Comparison of ENCODE assay signal across 10 mouse cellular contexts in genomic region chr15:99094631-99095270, GRCm38 (mm10). TPM values are rescaled to one million over a fixed set of nuclear protein-coding genes. Genes with fewer than 3 reads are reported as not detected.
DNase-seq lines count a peak whose midpoint lies in the region; ATAC-seq and TF ChIP-seq lines count a peak whose summit lies in the region.
"Had no signal": no experiment of that assay in that cellular context is flagged by ENCODE, and none has a peak within 500 bp of the region (broad histone marks: within the 10 kb centered on the region; RNA-seq: fewer than 3 reads in every experiment).

No protein-coding gene starts in this region.

- H3K9ac ChIP-seq in heart, postnatal 0 days (replicated peaks; ENCODE audit: low read depth, low read length) = no peak overlapping the region
- no peak overlapping the region for H3K9ac ChIP-seq in limb, embryonic 14.5 days (ENCODE audit: low read depth, low read length, severe bottlenecking)

- TF ChIP-seq CTCF in heart, postnatal 0 days (IDR thresholded peaks at IDR 0.05; ENCODE audit: low read depth) = no peak

- H3K27ac ChIP-seq in heart, postnatal 0 days (ENCODE audit: low read depth) = no peak overlapping the region
- H3K27ac ChIP-seq in forebrain, embryonic 10.5 days = no peak overlapping the region
- H3K27ac ChIP-seq in limb, embryonic 14.5 days (replicated peaks; ENCODE audit: low read depth, low read length) = no peak overlapping the region

- peaks cover 93% of the 10 kb centered on the region for H3K27me3 ChIP-seq in heart, postnatal 0 days (ENCODE audit: control insufficient read depth, insufficient read depth, low read length)
- peaks cover 98% of the 10 kb centered on the region for H3K27me3 ChIP-seq in forebrain, embryonic 10.5 days (ENCODE audit: poor library complexity, severe bottlenecking)
- peaks cover 95% of the 10 kb centered on the region for H3K27me3 ChIP-seq in limb, embryonic 14.5 days (ENCODE audit: control insufficient read depth, insufficient read depth, low read length)
- H3K27me3 ChIP-seq: CH12.LX had no signal

- H3K4me3 ChIP-seq in heart, postnatal 0 days (ENCODE audit: low read depth, low read length) = peak overlapping the region; percentile 1; the same call in 1 of the 2 replicates
- H3K4me3 ChIP-seq in forebrain, embryonic 10.5 days = peak overlapping the region; percentile 28
- peak overlapping the region; percentile 10 for H3K4me3 ChIP-seq in limb, embryonic 14.5 days (replicated peaks; ENCODE audit: low read length)

- H3K9me3 ChIP-seq in heart, postnatal 0 days (replicated peaks; ENCODE audit: control insufficient read depth, low read length) = no peaks in the 10 kb centered on the region
- H3K9me3 ChIP-seq in forebrain, embryonic 10.5 days = no peaks in the 10 kb centered on the region
- no peaks in the 10 kb centered on the region for H3K9me3 ChIP-seq in limb, embryonic 14.5 days (ENCODE audit: control insufficient read depth, low read length)

- no peak for TF ChIP-seq POLR2A in limb, embryonic 14.5 days (IDR thresholded peaks at IDR 0.05; ENCODE audit: borderline replicate concordance, extremely low read depth, insufficient read depth, insufficient read length)

- ATAC-seq in heart, postnatal 0 days (ENCODE audit: insufficient read depth, low read depth) = no peak
- ATAC-seq in limb, embryonic 14.5 days (ENCODE audit: low FRiP score, low read depth) = peak; percentile 21; the same call in 1 of the 2 replicates

- WGBS in heart, postnatal 0 days = 4% methylated on average over 27 of the region's 27 CpGs
- WGBS in forebrain, embryonic 10.5 days = 1% methylated on average over 27 of the region's 27 CpGs
- WGBS in limb, embryonic 14.5 days = 2% methylated on average over 27 of the region's 27 CpGs

- no peaks in the 10 kb centered on the region for H3K36me3 ChIP-seq in heart, postnatal 0 days (replicated peaks; ENCODE audit: control insufficient read depth, insufficient read depth, low read length)
- H3K36me3 ChIP-seq in forebrain, embryonic 10.5 days (replicated peaks) = no peaks in the 10 kb centered on the region
- H3K36me3 ChIP-seq in limb, embryonic 14.5 days (ENCODE audit: control insufficient read depth, insufficient read depth, low read length) = no peaks in the 10 kb centered on the region

- no peak for TF ChIP-seq EP300 in heart, postnatal 0 days (IDR thresholded peaks at IDR 0.05; ENCODE audit: low read depth)

- peaks cover 24% of the 10 kb centered on the region for H3K4me1 ChIP-seq in heart, postnatal 0 days (ENCODE audit: control insufficient read depth, insufficient read depth)
- H3K4me1 ChIP-seq in forebrain, embryonic 10.5 days = peaks cover 79% of the 10 kb centered on the region
- H3K4me1 ChIP-seq in limb, embryonic 14.5 days (ENCODE audit: control insufficient read depth, insufficient read depth, low read length) = peaks cover 34% of the 10 kb centered on the region

- DNase-seq in heart, postnatal 0 days (ENCODE audit: low spot score) = no peak
- DNase-seq in heart, adult 9 months (ENCODE audit: low spot score in 2 of 2) = no peak
- peak; percentile 73 for DNase-seq in ES-CJ7 (ENCODE audit: low read depth, low spot score)
- no peak for DNase-seq in forebrain, embryonic 10.5 days (ENCODE audit: extremely low spot score, low spot score)
- no peak for DNase-seq in limb, embryonic 14.5 days (ENCODE audit: low spot score)
- DNase-seq in urinary bladder, adult 18-20 months (ENCODE audit: low spot score in 2 of 2) = no peak
- DNase-seq in thymus, adult 18-20 months = no peak
- DNase-seq in right cerebral cortex, adult 18-20 months = no peak

- H3K4me2 ChIP-seq in heart, postnatal 0 days (ENCODE audit: low read depth, low read length) = no peak overlapping the region
- peak overlapping the region; percentile 27 for H3K4me2 ChIP-seq in limb, embryonic 14.5 days (replicated peaks; ENCODE audit: low read depth, low read length, severe bottlenecking)

RNA-seq across cellular contexts. Expression of gene Dnajc22, which starts 1.8 kb away (rescaled TPM):
- 2.3 TPM in 1 of 2 replicates, not detected in the other for total RNA-seq in heart, postnatal 0 days (2014; rRNA removed; ENCODE audit: low replicate concordance)
- polyA plus RNA-seq in heart, postnatal 0 days (2015; fragmentation: Nextera tagmentation; extraction: Ambion mirVana) = 0.29 and 0.61 TPM in 2 replicates
- polyA plus RNA-seq in forebrain, embryonic 10.5 days (2016; fragmentation: Nextera tagmentation; extraction: Ambion mirVana) = 1.0 and 1.2 TPM in 2 replicates
- 0.87 and 1.7 TPM in 2 replicates for polyA plus RNA-seq in limb, embryonic 14.5 days (2012; rRNA removed)
- 0.11 and 0.37 TPM in 2 replicates for polyA plus RNA-seq in limb, embryonic 14.5 days (2014; fragmentation: Nextera tagmentation; extraction: Ambion mirVana)
- total RNA-seq: megakaryocyte progenitor cell, adult 5-6 weeks had no signal

RNA-seq across cellular contexts. Expression of gene C1ql4, which starts 7.1 kb away (rescaled TPM):
- total RNA-seq in heart, postnatal 0 days (2014; rRNA removed; ENCODE audit: low replicate concordance) = not detected in 2 replicates
- 0.20 TPM in 1 of 2 replicates, not detected in the other for polyA plus RNA-seq in heart, postnatal 0 days (2015; fragmentation: Nextera tagmentation; extraction: Ambion mirVana)
- polyA plus RNA-seq in forebrain, embryonic 10.5 days (2016; fragmentation: Nextera tagmentation; extraction: Ambion mirVana) = 0.12 TPM in 1 of 2 replicates, not detected in the other
- 0.13 TPM in 1 of 2 replicates, not detected in the other for polyA plus RNA-seq in limb, embryonic 14.5 days (2012; rRNA removed)
- polyA plus RNA-seq in limb, embryonic 14.5 days (2014; fragmentation: Nextera tagmentation; extraction: Ambion mirVana) = not detected in 2 replicates
- total RNA-seq: CH12.LX; megakaryocyte progenitor cell, adult 5-6 weeks had no signal

RNA-seq across cellular contexts. Expression of gene Troap, which starts 20.4 kb away (rescaled TPM):
- total RNA-seq in heart, postnatal 0 days (2014; rRNA removed; ENCODE audit: low replicate concordance) = 16.2 and 19.1 TPM in 2 replicates
- 7.0 and 8.1 TPM in 2 replicates for polyA plus RNA-seq in heart, postnatal 0 days (2015; fragmentation: Nextera tagmentation; extraction: Ambion mirVana)
- polyA plus RNA-seq in forebrain, embryonic 10.5 days (2016; fragmentation: Nextera tagmentation; extraction: Ambion mirVana) = 51.1 and 53.1 TPM in 2 replicates
- polyA plus RNA-seq in limb, embryonic 14.5 days (2012; rRNA removed) = 41.5 and 51.3 TPM in 2 replicates
- 20.3 and 22.1 TPM in 2 replicates for polyA plus RNA-seq in limb, embryonic 14.5 days (2014; fragmentation: Nextera tagmentation; extraction: Ambion mirVana)

RNA-seq across cellular contexts. Expression of gene Spats2, which starts 31.0 kb away (rescaled TPM):
- total RNA-seq in heart, postnatal 0 days (2014; rRNA removed; ENCODE audit: low replicate concordance) = 17.6 and 22.5 TPM in 2 replicates
- polyA plus RNA-seq in heart, postnatal 0 days (2015; fragmentation: Nextera tagmentation; extraction: Ambion mirVana) = 15.0 and 16.1 TPM in 2 replicates
- 53.5 and 56.5 TPM in 2 replicates for polyA plus RNA-seq in forebrain, embryonic 10.5 days (2016; fragmentation: Nextera tagmentation; extraction: Ambion mirVana)
- 47.1 and 48.4 TPM in 2 replicates for polyA plus RNA-seq in limb, embryonic 14.5 days (2012; rRNA removed)
- polyA plus RNA-seq in limb, embryonic 14.5 days (2014; fragmentation: Nextera tagmentation; extraction: Ambion mirVana) = 39.7 and 41.7 TPM in 2 replicates

RNA-seq across cellular contexts. Expression of gene Prph, which starts 39.8 kb away (rescaled TPM):
- 2.0 TPM in 1 of 2 replicates, not detected in the other for total RNA-seq in heart, postnatal 0 days (2014; rRNA removed; ENCODE audit: low replicate concordance)
- 0.07 and 0.84 TPM in 2 replicates for polyA plus RNA-seq in heart, postnatal 0 days (2015; fragmentation: Nextera tagmentation; extraction: Ambion mirVana)
- 0.20 and 0.33 TPM in 2 replicates for polyA plus RNA-seq in forebrain, embryonic 10.5 days (2016; fragmentation: Nextera tagmentation; extraction: Ambion mirVana)
- 2.7 and 4.2 TPM in 2 replicates for polyA plus RNA-seq in limb, embryonic 14.5 days (2012; rRNA removed)
- 1.3 and 1.7 TPM in 2 replicates for polyA plus RNA-seq in limb, embryonic 14.5 days (2014; fragmentation: Nextera tagmentation; extraction: Ambion mirVana)
